Mouse (Mus musculus) embryonic facial prominence, embryonic 11.5 days (tissue): ENCODE measurements around the gene Zgpat. TPM values are rescaled to one million over a fixed set of nuclear protein-coding genes. Genes with fewer than 3 reads are reported as not detected.

Experiments
- ATAC-seq: fragments of 200-750 bp; cut with Nextera tagmentation; replicated peaks from 2 replicates; pipeline ENCODE4 v1.8.0; 2017; ENCODE audit warnings: low read depth; ENCODE audit not compliant: insufficient number of reproducible peaks, low FRiP score, low TSS enrichment
- DNase-seq: peaks from one replicate; pipeline ENCODE4 v3.0.0-alpha.2; 2015; ENCODE audit warnings: low spot score
- H3K27ac ChIP-seq: fragments of 300-500 bp; sonication (generic); replicated peaks from 2 replicates; pipeline ENCODE4 v1.5.1; 2014; ENCODE audit warnings: mild to moderate bottlenecking, low read depth, low read length, control low read depth
- H3K27me3 ChIP-seq: fragments of 300-500 bp; sonication (generic); 2 replicates; pipeline ENCODE4 v1.6.1; 2014; ENCODE audit warnings: mild to moderate bottlenecking, low read length, moderate library complexity, mixed read lengths; ENCODE audit not compliant: control insufficient read depth, insufficient read depth
- H3K36me3 ChIP-seq: fragments of 300-500 bp; sonication (generic); replicated peaks from 2 replicates; pipeline ENCODE4 v1.6.1; 2014; ENCODE audit warnings: low read depth, mild to moderate bottlenecking, low read length, moderate library complexity, mixed read lengths; ENCODE audit not compliant: control insufficient read depth, insufficient read depth
- H3K4me1 ChIP-seq: fragments of 300-500 bp; sonication (generic); 2 replicates; pipeline ENCODE4 v1.6.1; 2014; ENCODE audit warnings: low read length, mixed read lengths; ENCODE audit not compliant: control insufficient read depth, insufficient read depth
- H3K4me2 ChIP-seq: fragments of 300-500 bp; sonication (generic); 2 replicates; pipeline ENCODE4 v1.6.1; 2014; ENCODE audit warnings: low read depth, mild to moderate bottlenecking, control low read depth, low read length, moderate library complexity
- H3K4me3 ChIP-seq: fragments of 300-500 bp; sonication (generic); 2 replicates; pipeline ENCODE4 v1.5.1; 2014; ENCODE audit warnings: low read depth, low read length, control low read depth
- H3K9ac ChIP-seq: fragments of 300-500 bp; sonication (generic); replicated peaks from 2 replicates; pipeline ENCODE4 v1.6.1; 2014; ENCODE audit warnings: mild to moderate bottlenecking, control low read depth, low read length
- H3K9me3 ChIP-seq: fragments of 300-500 bp; sonication (generic); replicated peaks from 2 replicates; pipeline ENCODE4 v1.6.1; 2016; ENCODE audit warnings: mild to moderate bottlenecking, low read length, inconsistent platforms, mixed read lengths; ENCODE audit not compliant: control insufficient read depth
- WGBS: fragments of 180-500 bp; shearing (Covaris S2); extraction: QIAGEN DNeasy Blood & Tissue Kit; methylation state at CpG from one replicate; pipeline ENCODE4 v1.1.7; 2014; 5-methylcytosine and 5-hydroxymethylcytosine counted together
- polyA plus RNA-seq: library from polyadenylated mRNA; unstranded; fragments of >200 nt; fragmentation: Nextera tagmentation; extraction: Ambion mirVana; gene quantifications from 2 replicates; pipeline ENCODE4 v1.2.1, GENCODE M21; 2014

Gene Zgpat
- polyA plus RNA-seq, 1 experiment from 2014 or later = 29.1 TPM

DNA sequence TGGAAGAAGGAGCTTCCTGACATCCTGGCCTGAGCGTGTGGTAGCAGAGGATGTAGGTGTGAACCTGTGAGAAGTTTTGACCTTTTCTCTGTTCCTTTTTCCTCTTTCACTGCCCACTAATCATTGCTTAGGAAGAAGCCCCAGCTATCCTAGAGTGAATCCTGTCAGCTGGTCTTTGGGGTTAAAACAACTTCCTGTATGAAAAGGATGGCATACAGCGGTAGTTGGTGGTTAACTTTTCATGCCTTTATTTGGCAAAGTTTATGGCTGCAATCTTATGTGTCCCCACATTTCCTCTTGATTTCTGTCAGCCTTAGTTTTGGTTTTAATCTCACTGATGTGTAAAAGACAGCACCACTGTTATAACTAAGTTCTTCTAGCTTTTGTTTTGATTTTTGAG, 12.5 kb downstream of the Zgpat start:
- no peak for DNase-seq
- Histone ChIP-seq H3K9me3 (no peaks in the 10 kb centered on the region), H3K27me3 (no peaks in the 10 kb centered on the region), H3K27ac (no peak overlapping the region), H3K9ac (no peak overlapping the region), H3K36me3 (peaks cover 4% of the 10 kb centered on the region), H3K4me2 (no peak overlapping the region), H3K4me3 (no peak overlapping the region), H3K4me1 (no peaks in the 10 kb centered on the region)
- WGBS = 75% methylated on average over 2 of the region's 2 CpGs
- no peak for ATAC-seq

- ATAC-seq = no peak
- WGBS = 93% methylated on average over 5 of the region's 5 CpGs
Observed at GRCm38 (mm10) chr2:181378701-181379100, 14.0 kb downstream of the Zgpat start.

GRCm38 (mm10) chr2:181379778-181380177, 15.1 kb downstream of the Zgpat start, which contains the start of gene Lime1:
TSS of gene Lime1 (plus strand) at chr2:181380078.
- H3K4me1 ChIP-seq = no peaks in the 10 kb centered on the region
- ATAC-seq = no peak
- no peak within 1 kb of the TSS for H3K9ac ChIP-seq
- no peak within 1 kb of the TSS for H3K4me2 ChIP-seq
- 92% methylated on average over 12 of the region's 12 CpGs for WGBS
- H3K36me3 ChIP-seq = peaks cover 4% of the 10 kb centered on the region
- no peak for DNase-seq
- H3K4me3 ChIP-seq = no peak within 1 kb of the TSS
- H3K27me3 ChIP-seq = no peaks in the 10 kb centered on the region
- no peak within 1 kb of the TSS for H3K27ac ChIP-seq
- H3K9me3 ChIP-seq = no peaks in the 10 kb centered on the region

More at GRCm38 (mm10) chr2:181378701-181379100, 14.0 kb downstream of the Zgpat start:
- Histone ChIP-seq H3K9ac (no peak overlapping the region), H3K4me3 (no peak overlapping the region), H3K9me3 (no peaks in the 10 kb centered on the region), H3K27ac (no peak overlapping the region), H3K4me2 (no peak overlapping the region), H3K4me1 (no peaks in the 10 kb centered on the region), H3K27me3 (no peaks in the 10 kb centered on the region), H3K36me3 (peaks cover 4% of the 10 kb centered on the region)
- DNase-seq = no peak

GRCm38 (mm10) chr2:181380251-181380650, 15.5 kb downstream of the Zgpat start:
- Histone ChIP-seq H3K4me2 (no peak overlapping the region), H3K36me3 (peaks cover 4% of the 10 kb centered on the region), H3K4me3 (no peak overlapping the region), H3K27me3 (no peaks in the 10 kb centered on the region), H3K27ac (no peak overlapping the region), H3K9me3 (no peaks in the 10 kb centered on the region), H3K9ac (no peak overlapping the region), H3K4me1 (no peaks in the 10 kb centered on the region)
- 86% methylated on average over 5 of the region's 5 CpGs for WGBS
- DNase-seq (no peak), ATAC-seq (no peak)

GRCm38 (mm10) chr2:181381107-181381506, 16.4 kb downstream of the Zgpat start:
- no peak for ATAC-seq
- Histone ChIP-seq H3K4me1 (no peaks in the 10 kb centered on the region), H3K4me2 (no peak overlapping the region), H3K9me3 (no peaks in the 10 kb centered on the region), H3K36me3 (peaks cover 4% of the 10 kb centered on the region), H3K4me3 (no peak overlapping the region), H3K27ac (no peak overlapping the region), H3K27me3 (no peaks in the 10 kb centered on the region), H3K9ac (no peak overlapping the region)
- 93% methylated on average over 5 of the region's 5 CpGs for WGBS
- no peak for DNase-seq

GRCm38 (mm10) chr2:181381631-181382306, 17.0 kb downstream of the Zgpat start:
- 89% methylated on average over 6 of the region's 6 CpGs for WGBS
- Histone ChIP-seq H3K4me1 (no peaks in the 10 kb centered on the region), H3K4me3 (no peak overlapping the region), H3K9me3 (no peaks in the 10 kb centered on the region), H3K9ac (no peak overlapping the region), H3K4me2 (no peak overlapping the region), H3K27ac (no peak overlapping the region), H3K27me3 (no peaks in the 10 kb centered on the region), H3K36me3 (peaks cover 4% of the 10 kb centered on the region)
- ATAC-seq (no peak), DNase-seq (no peak)

GRCm38 (mm10) chr2:181384463-181384862, 19.7 kb downstream of the Zgpat start:
- H3K27me3 ChIP-seq = no peaks in the 10 kb centered on the region
- no peak for DNase-seq
- 89% methylated on average over 7 of the region's 7 CpGs for WGBS
- no peak overlapping the region for H3K9ac ChIP-seq
- no peak for ATAC-seq
- H3K36me3 ChIP-seq = no peaks in the 10 kb centered on the region; the same call in 1 of the 2 replicates
- no peak overlapping the region for H3K4me3 ChIP-seq
- H3K9me3 ChIP-seq = no peaks in the 10 kb centered on the region
- no peak overlapping the region for H3K27ac ChIP-seq
- no peaks in the 10 kb centered on the region for H3K4me1 ChIP-seq
- no peak overlapping the region for H3K4me2 ChIP-seq

- 79% methylated on average over 4 of the region's 4 CpGs for WGBS
- no peaks in the 10 kb centered on the region for H3K4me1 ChIP-seq
- no peaks in the 10 kb centered on the region for H3K9me3 ChIP-seq
- no peaks in the 10 kb centered on the region for H3K27me3 ChIP-seq
- H3K4me3 ChIP-seq = no peak overlapping the region
- H3K27ac ChIP-seq = no peak overlapping the region
- no peak for ATAC-seq
- H3K4me2 ChIP-seq = no peak overlapping the region
- H3K36me3 ChIP-seq = no peaks in the 10 kb centered on the region; the same call in 1 of the 2 replicates
- DNase-seq = no peak
- no peak overlapping the region for H3K9ac ChIP-seq
Observed at GRCm38 (mm10) chr2:181384919-181385391, 20.2 kb downstream of the Zgpat start.
